Mouse (Mus musculus): Measurements from ENCODE around the gene Gpr161. TPM values are rescaled to one million over a fixed set of nuclear protein-coding genes. Genes with fewer than 3 reads are reported as not detected.

Gpr161 gene
- polyA plus RNA-seq (2012; rRNA removed): 15.7 and 15.9 TPM in 2 replicates

DNA sequence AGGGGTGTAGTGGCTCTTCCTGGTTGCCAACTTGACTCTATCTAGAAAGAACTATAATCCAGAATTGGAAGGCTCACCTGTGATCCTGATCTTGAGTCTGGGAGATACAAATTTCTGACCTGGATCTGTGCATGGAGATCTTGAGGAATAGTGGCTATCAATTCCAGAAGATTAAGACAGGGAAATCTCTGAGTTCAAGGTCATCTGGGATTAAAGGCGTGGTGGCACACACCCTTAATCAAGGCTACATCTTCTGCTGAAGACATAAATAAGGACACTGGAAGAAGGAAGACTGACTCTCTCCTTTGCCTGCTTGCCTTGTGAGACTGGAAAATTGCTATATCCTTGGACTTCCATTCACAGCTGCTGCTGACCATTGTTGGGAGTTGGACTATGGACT is at the start of gene Gpr161:
Gene Gpr161, plus strand, starts transcription at position 301 of the 400 bp plus-strand sequence.

Other genes starting within 250 kb of the Gpr161 start
- gene Tbx19, start 135.0 kb upstream of the Gpr161 start, polyA plus RNA-seq (2012; rRNA removed): 0.02 TPM in 1 of 2 replicates, not detected in the other
- 8.1 and 12.6 TPM in 2 replicates for gene Sft2d2, start 101.4 kb upstream of the Gpr161 start, polyA plus RNA-seq (2012; rRNA removed)
- gene Tiprl, start 58.8 kb upstream of the Gpr161 start, polyA plus RNA-seq (2012; rRNA removed): 61.1 and 62.6 TPM in 2 replicates
- gene Dcaf6, start 164.7 kb downstream of the Gpr161 start, polyA plus RNA-seq (2012; rRNA removed): 17.3 and 22.1 TPM in 2 replicates
- gene Mpc2, start 164.8 kb downstream of the Gpr161 start, polyA plus RNA-seq (2012; rRNA removed): 43.0 and 45.7 TPM in 2 replicates
- 0.05 TPM in 1 of 2 replicates, not detected in the other for gene Adcy10, start 189.4 kb downstream of the Gpr161 start, polyA plus RNA-seq (2012; rRNA removed)